Mouse (Mus musculus): Measurements from ENCODE around the gene Pigu.

DNA sequence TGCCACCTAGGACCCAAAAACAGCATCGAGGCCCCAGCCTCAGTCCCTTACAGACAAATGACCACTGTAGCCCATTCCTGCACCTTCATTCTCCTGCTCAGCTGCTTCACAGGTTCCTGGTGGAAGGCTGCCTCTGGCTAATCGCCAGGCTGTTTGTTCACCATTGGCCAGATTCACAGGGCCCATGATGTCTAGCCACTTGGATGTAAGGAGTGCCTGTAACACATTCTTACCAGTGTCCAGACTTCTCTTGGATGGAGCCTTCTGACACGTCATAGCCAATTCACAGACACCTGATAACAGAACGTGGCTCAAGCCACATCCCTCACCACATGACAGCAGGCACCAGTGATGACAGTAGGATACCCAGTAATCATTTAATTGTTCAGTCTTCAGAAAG lies 111.0 kb downstream of the Pigu start:
- TF ChIP-seq CTCF (IDR thresholded peaks at IDR 0.05; ENCODE audit: borderline replicate concordance, insufficient read depth, low read length) = no peak
- no peak for TF ChIP-seq POLR2A (IDR thresholded peaks at IDR 0.05; ENCODE audit: low read depth, low read length)

Data from embryonic fibroblast, embryonic 13.5 days (primary cell).